Mouse (Mus musculus): ENCODE results near the gene Gk5.

- no peak for TF ChIP-seq HCFC1 (IDR thresholded peaks at IDR 0.05; ENCODE audit: borderline replicate concordance, insufficient read depth, low read length)
- no peak for TF ChIP-seq CHD2 (IDR thresholded peaks at IDR 0.05; ENCODE audit: low read depth, low read length)
These were observed 23.3 kb downstream of the Gk5 start for GRCm38 (mm10) chr9:96142499-96142898.

Measured in ES-E14 (cell line).